8 mouse cellular contexts compared by ENCODE assay signal in the genomic region with DNA sequence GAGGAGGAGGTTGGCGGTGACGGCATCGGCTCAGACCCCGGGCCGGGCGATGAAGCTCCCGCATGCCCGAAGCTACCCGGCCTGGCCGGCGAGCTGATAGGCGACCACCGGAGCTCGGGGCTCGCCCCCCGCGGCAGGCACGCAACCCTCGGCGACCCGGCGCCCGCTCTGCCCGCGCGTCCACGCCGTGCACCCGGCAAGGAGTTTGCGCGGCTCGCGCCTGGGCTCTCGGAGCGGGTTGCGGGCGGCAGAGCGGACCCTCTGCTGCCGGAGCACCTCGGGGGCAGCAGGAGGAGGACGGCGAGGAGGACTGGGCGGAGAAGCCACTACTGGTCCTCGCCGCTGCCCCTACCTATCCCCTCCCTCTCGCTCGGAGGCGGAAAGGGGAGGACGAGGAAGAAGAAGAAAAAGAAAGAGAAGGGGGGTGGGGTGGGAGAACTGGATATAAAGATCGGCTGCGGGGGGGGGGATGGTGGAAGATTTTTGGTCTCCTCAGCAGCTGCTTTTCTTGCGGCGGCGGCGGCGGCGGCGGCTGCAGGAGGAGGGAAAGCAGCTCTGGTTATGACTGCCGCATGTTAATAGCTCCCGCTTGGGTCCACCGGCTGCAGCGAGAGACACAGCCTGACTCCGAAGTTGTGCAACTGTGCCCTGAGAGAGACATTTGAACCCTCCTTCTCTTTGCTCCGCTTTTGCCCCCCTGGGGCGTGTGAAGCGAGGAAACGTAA. TPM values are rescaled to one million over a fixed set of nuclear protein-coding genes. Genes with fewer than 3 reads are reported as not detected.
DNase-seq lines count a peak whose midpoint lies in the region; ATAC-seq and TF ChIP-seq lines count a peak whose summit lies in the region.

No protein-coding gene starts in this region.

- H3K4me3 ChIP-seq in forebrain, embryonic 13.5 days: peak overlapping the region; percentile 67
- H3K4me3 ChIP-seq in lung, adult 2 months (replicated peaks; ENCODE audit: extremely low read depth, low read depth, low read length): peak overlapping the region; percentile 89

- peak overlapping the region; percentile 75 for H3K4me2 ChIP-seq in forebrain, embryonic 13.5 days

- TF ChIP-seq POLR2A in lung, adult 2 months (IDR thresholded peaks at IDR 0.05; ENCODE audit: borderline replicate concordance, extremely low read depth, low read depth, low read length): no peak; the same call in 1 of the 2 replicates

- H3K27ac ChIP-seq in forebrain, embryonic 13.5 days: peak overlapping the region; percentile 97

- peak; percentile 80 for DNase-seq in Muller cell, postnatal 12 days (ENCODE audit: inconsistent ontology term)
- DNase-seq in heart, postnatal 14 days: peak; percentile 46
- DNase-seq in layer of hippocampus, adult 8-10 months (ENCODE audit: low spot score in 2 of 2): peak; percentile 43 to 53
- peak; percentile 36 for DNase-seq in lung, adult 2 months
- peak; percentile 7 for DNase-seq in ovary, adult 18-20 months (ENCODE audit: low spot score)

- H3K9me3 ChIP-seq in forebrain, embryonic 13.5 days (replicated peaks): no peaks in the 10 kb centered on the region

- intact Hi-C loops in heart, postnatal 14 days (cut with DNase I): no loop called here

- TF ChIP-seq CTCF in lung, adult 2 months (IDR thresholded peaks at IDR 0.05; ENCODE audit: insufficient read depth, low read length): no peak

- H3K27me3 ChIP-seq in forebrain, embryonic 13.5 days: peaks cover 23% of the 10 kb centered on the region

- ATAC-seq in cerebellum, adult (ENCODE audit: insufficient number of reproducible peaks, low FRiP score, low TSS enrichment): peak; percentile 1; the same call in 1 of the 2 replicates
- peak; percentile 53 for ATAC-seq in forebrain, embryonic 13.5 days
- no peak for ATAC-seq in activated CD4-positive, CD25-positive, alpha-beta regulatory T cell, adult 4 months

- WGBS in forebrain, embryonic 13.5 days: under 1% methylated on average over 41 of the region's 67 CpGs
- WGBS in lung, adult 2 months: under 1% methylated on average over 64 of the region's 67 CpGs

- H3K9ac ChIP-seq in forebrain, embryonic 13.5 days: peak overlapping the region; percentile 87

- H3K4me1 ChIP-seq in forebrain, embryonic 13.5 days: peaks cover 20% of the 10 kb centered on the region
- no peaks in the 10 kb centered on the region for H3K4me1 ChIP-seq in lung, adult 2 months (ENCODE audit: control insufficient read depth, insufficient read depth, low read length)

- H3K36me3 ChIP-seq in forebrain, embryonic 13.5 days (ENCODE audit: poor library complexity, severe bottlenecking): no peaks in the 10 kb centered on the region

RNA-seq across cellular contexts. Expression of a gene that starts 0.5 kb away (rescaled TPM):
- polyA plus RNA-seq in forebrain, embryonic 13.5 days (2015; fragmentation: Nextera tagmentation; extraction: Ambion mirVana): 31.7 and 41.4 TPM in 2 replicates
- total RNA-seq in heart, postnatal 14 days (2021): 1 to 10 TPM; 6.5 to 6.8 TPM
- 100 to 1,000 TPM; 156 to 185 (median 171) TPM for total RNA-seq in layer of hippocampus, adult 8-10 months (2022)
- polyA plus RNA-seq in lung, adult 2 months (2012; rRNA removed): 22.5 and 30.7 TPM in 2 replicates
- 1 to 10 TPM in 1 of 2 experiments, not detected in 1; 1.4 TPM for polyA plus RNA-seq in activated CD4-positive, CD25-positive, alpha-beta regulatory T cell, adult 4 months (2017; shearing (Covaris generic))

Comparison
In these comparisons a context has a peak if more than half of its experiments do, and no peak if none do; other contexts are left out.
1. DNase-seq: peak in every context shown above with its lines; median percentile 80 in Muller cell, postnatal 12 days; 48 in layer of hippocampus, adult 8-10 months; 46 in heart, postnatal 14 days; 36 in lung, adult 2 months; 7 in ovary, adult 18-20 months.